Mouse (Mus musculus) spleen, postnatal 4 days (tissue): ENCODE measurements around the gene Syce2.
A peak's percentile ranks its signal among the peaks of the same experiment; 100 is the strongest.

ENCODE experiments used
- DNase-seq, 2 experiments: peaks; one replicate each; pipeline ENCODE4 v3.0.0; 2022; ENCODE audit warnings: low spot score in 2 of 2

Syce2 gene

GRCm38 (mm10) chr8:84928456-84929306 lies 56.8 kb downstream of the Syce2 start:
- DNase-seq = peak; percentile 65 to 88

- DNase-seq = no peak
Measured at GRCm38 (mm10) chr8:84930582-84930981, 58.7 kb downstream of the Syce2 start.

DNA sequence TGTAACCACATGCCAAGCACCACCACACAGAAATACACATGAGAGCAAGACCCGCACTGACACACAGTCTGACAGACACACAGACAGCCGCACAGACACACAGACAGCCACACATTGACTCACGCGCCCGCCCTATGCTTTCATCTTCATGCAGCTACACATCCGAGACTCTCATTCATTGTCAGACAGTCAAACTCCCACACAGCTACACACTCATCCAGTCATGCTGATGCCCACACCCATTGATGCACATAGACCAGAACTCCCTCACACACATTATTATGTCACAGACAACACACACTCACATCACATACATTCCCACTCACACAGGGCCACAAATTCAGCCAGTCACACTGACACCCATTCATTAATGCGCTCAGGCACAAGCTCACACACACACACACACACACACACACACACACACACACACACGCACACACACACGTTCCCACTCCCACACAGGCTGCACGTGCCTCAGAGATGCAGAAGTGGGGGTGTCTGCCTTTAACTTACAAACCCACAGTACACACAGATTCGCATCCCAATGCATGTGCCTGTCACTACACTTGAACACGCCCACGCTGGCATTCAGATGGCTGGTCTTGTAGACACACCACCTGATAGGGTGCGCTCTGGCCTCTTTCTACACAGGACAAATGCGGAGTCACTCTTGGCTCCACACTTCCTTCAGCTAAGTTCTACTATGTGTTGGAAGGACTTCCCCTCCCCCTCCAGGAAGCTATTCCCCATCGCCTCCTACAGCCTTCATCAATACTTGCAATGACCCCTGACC lies 62.1 kb downstream of the Syce2 start:
- no peak for DNase-seq

GRCm38 (mm10) chr8:84934860-84935259 lies 62.9 kb downstream of the Syce2 start:
- no peak for DNase-seq

DNA sequence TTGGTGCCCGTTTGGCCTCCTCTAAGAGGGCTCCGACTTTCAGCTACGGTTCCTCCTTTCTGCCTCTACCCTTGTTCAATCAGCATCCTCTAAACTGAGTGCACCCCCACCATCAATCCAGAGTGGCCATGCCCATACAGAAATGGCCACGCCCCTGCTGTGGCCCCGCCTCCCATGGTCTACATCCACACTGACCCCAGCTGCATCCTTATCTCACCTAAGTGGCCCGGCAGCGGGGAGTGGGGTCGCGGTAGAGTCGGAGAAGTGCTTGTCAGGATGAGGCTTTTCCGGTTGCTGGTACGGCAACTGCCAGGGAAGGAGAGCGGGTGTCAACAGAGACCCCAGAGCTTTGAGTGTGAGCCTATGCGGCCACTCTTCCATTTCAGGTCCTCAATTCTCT lies 63.6 kb downstream of the Syce2 start:
- DNase-seq = no peak

- DNase-seq = no peak
Measured at GRCm38 (mm10) chr8:84936041-84936961, 64.4 kb downstream of the Syce2 start.

GRCm38 (mm10) chr8:84936962-84937546 lies 65.1 kb downstream of the Syce2 start, which contains the start of gene Mast1:
Gene Mast1 (minus strand): TSS chr8:84937359.
- DNase-seq = peak; percentile 60 to 88
